Mouse (Mus musculus) layer of hippocampus, postnatal 14 days (tissue): ENCODE data around the gene Ptbp1. TPM values are rescaled to one million over a fixed set of nuclear protein-coding genes. Genes with fewer than 3 reads are reported as not detected.

Experiments
- DNase-seq, 2 experiments: peaks; one replicate each; pipeline ENCODE4 v3.0.0; 2021 to 2022; ENCODE audit warnings: low spot score in 2 of 2, mixed read lengths in 1 of 2
- microRNA-seq, 2 experiments: library from miRNA; unstranded; fragments of <30 nt; microRNA quantifications; one replicate each; pipeline ENCODE4 v1.2.0; 2021
- total RNA-seq, 2 experiments: library from RNA; stranded (reverse); gene quantifications; 2 replicates each; pipeline ENCODE4 v1.2.3; 2021

Gene Ptbp1
- total RNA-seq, 2 experiments from 2014 or later: 62.9 to 70.2 TPM

DNA sequence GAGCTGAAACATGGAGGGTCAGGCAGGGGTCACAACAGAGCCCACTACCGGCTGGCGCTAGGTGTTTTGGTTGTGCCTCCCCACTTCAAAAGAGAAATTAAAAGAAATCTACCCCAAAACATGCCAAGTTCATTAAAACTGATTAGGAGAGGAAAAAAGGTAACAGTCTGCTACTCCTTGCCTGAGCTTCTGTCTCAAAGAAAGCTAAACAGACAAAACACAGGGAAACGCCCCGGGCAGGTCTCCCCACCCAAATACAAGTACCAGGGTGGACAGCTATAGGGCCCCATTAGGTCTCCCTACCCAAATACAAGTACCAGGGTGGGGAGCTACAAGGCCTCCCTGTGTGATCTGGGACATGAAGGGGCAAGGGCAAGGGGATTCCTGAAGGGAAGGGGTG, 56.3 kb downstream of the Ptbp1 start, which contains the start of gene Gm26602:
TSS of gene Gm26602 (plus strand) at position 301 of the 400 bp plus-strand sequence.
- DNase-seq: no peak

DNA sequence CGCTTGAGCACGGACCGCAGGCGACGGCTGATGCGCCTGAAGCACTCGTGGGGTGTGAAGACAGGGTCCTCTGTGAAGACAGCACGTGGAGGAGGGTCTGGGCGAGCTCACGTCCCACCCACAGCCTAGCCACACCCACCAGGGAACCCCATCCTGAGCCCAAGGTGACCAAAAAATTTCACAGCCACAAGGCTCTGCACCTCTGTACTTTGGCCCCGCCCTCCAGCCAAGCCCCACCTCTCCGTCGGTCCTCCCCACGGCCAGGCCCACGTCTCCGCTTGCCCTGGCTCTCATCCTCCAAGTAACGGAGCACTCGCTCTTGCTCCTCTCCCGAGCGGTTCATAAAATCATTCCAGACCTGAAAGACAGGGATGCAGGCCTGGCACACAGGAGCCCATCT, 58.2 kb downstream of the Ptbp1 start:
- DNase-seq: no peak

Small RNAs within 50 kb of the gene (microRNA-seq; reads per million reads assigned to microRNA genes)
- 0 to 0.28 reads per million in 2 experiments for gene Mir6910

Other genes starting within 250 kb of the Ptbp1 start
- 1 to 10 TPM; 6.5 to 8.3 TPM for gene C2cd4c, start 240.4 kb upstream of the Ptbp1 start, total RNA-seq
- 10 to 100 TPM; 42.7 to 44.5 TPM for gene Shc2, start 216.5 kb upstream of the Ptbp1 start, total RNA-seq
- gene Odf3l2, start 208.7 kb upstream of the Ptbp1 start, total RNA-seq: under 1 TPM; 0.52 to 0.53 TPM
- gene Madcam1, start 189.9 kb upstream of the Ptbp1 start, total RNA-seq: under 1 TPM in 1 of 2 experiments, not detected in 1; 0.37 TPM
- 10 to 100 TPM; 72.3 to 73.2 TPM for gene Tpgs1, start 185.1 kb upstream of the Ptbp1 start, total RNA-seq
- 10 to 100 TPM; 60.9 to 68.5 TPM for gene Cdc34, start 172.2 kb upstream of the Ptbp1 start, total RNA-seq
- 1 to 10 TPM; 1.7 to 1.9 TPM for gene Gzmm, start 165.4 kb upstream of the Ptbp1 start, total RNA-seq
- 100 to 1,000 TPM; 695 to 807 TPM for gene Bsg, start 149.9 kb upstream of the Ptbp1 start, total RNA-seq
- 10 to 100 TPM; 89.2 to 96.6 TPM for gene Hcn2, start 137.8 kb upstream of the Ptbp1 start, total RNA-seq
- gene Polrmt, start 107.8 kb upstream of the Ptbp1 start, total RNA-seq: 10 to 100 TPM; 45.3 to 49.0 TPM
- gene Fgf22, start 99.4 kb upstream of the Ptbp1 start, total RNA-seq: 1 to 10 TPM in 1 of 2 experiments, under 1 TPM in 1; 0.88 to 1.7 TPM
- gene Rnf126, start 87.5 kb upstream of the Ptbp1 start, total RNA-seq: 10 to 100 TPM; 86.1 to 90.5 TPM
- gene Fstl3, start 77.2 kb upstream of the Ptbp1 start, total RNA-seq: 1 to 10 TPM; 1.2 to 2.4 TPM
- under 1 TPM in 1 of 2 experiments, not detected in 1; 0.16 TPM for gene Prss57, start 63.5 kb upstream of the Ptbp1 start, total RNA-seq
- 100 to 1,000 TPM; 356 to 379 TPM for gene Palm, start 60.9 kb upstream of the Ptbp1 start, total RNA-seq
- under 1 TPM; 0.26 to 0.53 TPM for gene Misp, start 33.4 kb upstream of the Ptbp1 start, total RNA-seq
- gene Prtn3, start 20.0 kb downstream of the Ptbp1 start, total RNA-seq: 1 to 10 TPM; 2.3 to 3.0 TPM
- gene Plppr3, start 20.2 kb downstream of the Ptbp1 start, total RNA-seq: 10 to 100 TPM; 53.5 to 57.7 TPM
- not detected for gene Elane, start 31.8 kb downstream of the Ptbp1 start, total RNA-seq
- not detected for gene Cfd, start 36.4 kb downstream of the Ptbp1 start, total RNA-seq
- 10 to 100 TPM; 48.8 to 51.9 TPM for gene Med16, start 54.5 kb downstream of the Ptbp1 start, total RNA-seq
- gene Gm26602, start 56.4 kb downstream of the Ptbp1 start, total RNA-seq: not detected
- gene Kiss1r, start 62.5 kb downstream of the Ptbp1 start, total RNA-seq: 1 to 10 TPM; 5.0 to 8.9 TPM
- 100 to 1,000 TPM; 424 to 430 TPM for gene R3hdm4, start 66.8 kb downstream of the Ptbp1 start, total RNA-seq
- gene Arid3a, start 72.6 kb downstream of the Ptbp1 start, total RNA-seq: 1 to 10 TPM; 4.5 to 6.4 TPM
- gene Wdr18, start 105.7 kb downstream of the Ptbp1 start, total RNA-seq: 10 to 100 TPM; 35.5 to 40.8 TPM
- gene Grin3b, start 116.3 kb downstream of the Ptbp1 start, total RNA-seq: under 1 TPM; 0.12 to 0.21 TPM
- 100 to 1,000 TPM; 135 to 144 TPM for gene Tmem259, start 129.9 kb downstream of the Ptbp1 start, total RNA-seq
- gene Cnn2, start 134.2 kb downstream of the Ptbp1 start, total RNA-seq: 1 to 10 TPM; 7.5 to 9.3 TPM
- 10 to 100 TPM in 1 of 2 experiments, 1 to 10 TPM in 1; 9.8 to 10.5 TPM for gene Abca7, start 142.1 kb downstream of the Ptbp1 start, total RNA-seq
- 1 to 10 TPM; 3.8 to 3.9 TPM for gene Arhgap45, start 162.2 kb downstream of the Ptbp1 start, total RNA-seq
- gene Polr2e, start 185.4 kb downstream of the Ptbp1 start, total RNA-seq: 10 to 100 TPM; 74.1 to 74.3 TPM
- 100 to 1,000 TPM; 456 to 501 TPM for gene Gpx4, start 192.7 kb downstream of the Ptbp1 start, total RNA-seq